Mouse (Mus musculus) heart, postnatal 14 days (tissue): ENCODE measurements around the gene Lhfp. TPM values are rescaled to one million over a fixed set of nuclear protein-coding genes. Genes with fewer than 3 reads are reported as not detected.
"Not testable (repeated sequence)": the region's sequence is repeated elsewhere in the genome, so short reads cannot be mapped to it uniquely, and the experiment has no call there.

ENCODE experiments used
- DNase-seq, 2 experiments: peaks; one replicate each; pipeline ENCODE4 v3.0.0; 2021 to 2022
- intact Hi-C: fragments of 180-260 bp; cut with DNase I; formaldehyde crosslinking; loops from one replicate; pipeline ENCODE4 v1.15.1; 2025
- total RNA-seq, 2 experiments: library from RNA; stranded (reverse); gene quantifications; 2 replicates each; pipeline ENCODE4 v1.2.3; 2021

The Lhfp gene
- total RNA-seq, 2 experiments from 2014 or later = 65.2 to 73.9 TPM

GRCm38 (mm10) chr3:53084806-53085205 lies 43.5 kb downstream of the Lhfp start:
- intact Hi-C loops = loop anchor here (5.0 kb wide), 1 partner anchor 43 kb away; the partner anchor contains the start of gene Lhfp
- no peak for DNase-seq

DNA sequence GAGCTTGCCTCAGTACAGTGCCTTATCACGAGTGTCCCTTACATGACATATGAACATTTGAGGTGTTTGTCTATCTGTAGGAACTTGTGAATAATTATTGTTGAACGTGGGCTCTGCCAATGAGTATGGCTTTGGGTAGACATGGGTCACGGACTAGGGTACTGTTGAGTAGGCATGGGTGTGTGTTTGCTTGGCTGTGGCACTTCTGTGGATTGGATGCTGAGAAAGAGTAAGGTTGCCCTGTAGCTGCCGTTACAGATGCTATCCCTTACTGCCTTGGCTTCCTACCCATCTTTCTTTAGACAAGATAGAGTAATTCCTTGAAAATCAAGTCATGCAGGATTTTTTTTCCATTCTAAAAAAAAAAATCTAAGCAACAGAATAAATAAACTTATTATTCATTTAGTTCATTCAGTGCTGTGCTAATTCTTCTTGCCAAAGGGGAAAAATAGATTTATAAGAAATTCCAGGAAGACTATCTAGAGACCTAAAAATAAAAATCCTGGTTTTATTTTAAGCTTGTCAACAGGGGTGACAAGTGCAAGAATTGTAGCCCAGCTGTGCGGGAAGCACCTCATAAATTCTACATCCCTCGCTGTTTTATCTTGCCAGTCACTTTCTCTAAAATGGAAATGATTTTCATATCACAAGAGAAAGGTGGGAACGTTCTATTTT lies 45.3 kb downstream of the Lhfp start:
- no peak for DNase-seq
- intact Hi-C loops = no loop called here

DNA sequence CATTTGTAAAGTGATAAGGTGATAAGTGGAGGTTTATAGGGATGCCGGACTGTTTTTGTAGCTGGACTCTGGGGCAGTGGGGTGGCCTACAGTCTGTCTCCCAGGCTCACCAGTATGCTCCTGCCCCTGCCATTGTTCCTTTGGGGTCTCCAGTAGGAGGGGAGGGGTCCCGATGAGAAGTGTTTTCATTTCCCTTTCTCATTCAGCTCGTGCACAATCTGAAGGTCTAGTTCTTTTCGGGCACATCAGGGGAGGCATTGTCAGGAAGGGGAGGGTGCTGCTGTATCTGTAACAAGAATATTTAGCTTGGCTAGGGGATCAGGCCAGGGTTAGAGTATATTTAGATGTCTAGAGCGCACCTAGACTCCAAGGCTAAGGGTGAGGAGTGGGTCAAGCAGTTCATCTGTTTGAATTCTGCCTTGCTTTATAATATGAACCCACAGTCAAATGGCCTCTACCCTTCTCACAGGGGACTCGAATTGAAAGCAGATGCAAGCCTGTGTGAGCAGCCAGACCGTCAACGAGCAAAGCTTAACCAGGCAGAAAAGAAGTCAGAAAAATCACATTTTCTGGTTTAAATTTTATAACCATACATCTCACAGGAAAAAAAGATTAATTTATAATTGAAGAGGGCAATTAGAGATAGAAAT lies 46.0 kb downstream of the Lhfp start:
- no peak for DNase-seq
- intact Hi-C loops = no loop called here

- intact Hi-C loops = no loop called here
- no peak for DNase-seq
Measured at GRCm38 (mm10) chr3:53089921-53090320, 48.6 kb downstream of the Lhfp start.

DNA sequence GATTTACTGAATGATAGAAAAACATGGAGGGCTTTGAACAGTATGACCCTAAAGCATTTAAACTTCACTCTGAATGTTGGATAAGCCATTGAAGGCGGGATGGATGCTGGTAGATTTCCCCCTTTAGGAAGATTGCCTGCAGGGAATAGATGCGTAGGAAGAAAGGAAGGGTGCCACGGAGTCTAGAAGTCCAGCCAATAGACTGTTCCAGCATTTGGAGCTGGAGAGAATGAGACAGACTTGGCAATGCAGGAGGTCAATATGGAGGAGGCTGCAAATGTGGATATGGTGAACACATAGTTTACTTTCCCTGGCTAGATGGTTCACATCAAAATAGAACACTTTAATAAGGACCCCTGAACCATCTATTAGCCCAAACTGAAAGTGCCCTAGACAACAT lies 58.9 kb downstream of the Lhfp start:
- intact Hi-C loops = no loop called here
- no peak for DNase-seq

DNA sequence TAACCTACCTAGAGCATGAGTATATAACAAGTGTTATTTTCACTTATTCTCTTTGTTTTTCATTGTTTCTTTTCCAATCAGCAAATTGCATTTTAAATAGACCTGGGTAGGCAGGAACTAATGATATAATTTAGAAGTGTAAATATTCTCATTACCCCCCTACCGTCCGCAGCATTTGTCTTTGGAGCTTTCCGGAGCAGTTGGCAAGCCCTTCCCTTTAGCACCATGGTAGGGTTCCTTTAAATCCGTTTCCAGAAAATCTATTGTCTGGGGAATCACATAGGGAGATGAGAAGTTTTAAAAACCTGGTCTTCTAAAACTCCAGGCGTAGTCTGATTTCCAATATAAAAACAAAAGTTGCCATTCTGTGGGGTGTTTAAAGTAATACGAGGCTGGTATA lies 59.5 kb downstream of the Lhfp start:
- intact Hi-C loops = no loop called here
- DNase-seq = no peak

- no peak for DNase-seq
Measured at GRCm38 (mm10) chr3:53101711-53102110, 60.4 kb downstream of the Lhfp start.

GRCm38 (mm10) chr3:53102131-53102756 lies 60.9 kb downstream of the Lhfp start:
- no peak for DNase-seq
- intact Hi-C loops = no loop called here

More at GRCm38 (mm10) chr3:53101711-53102110, 60.4 kb downstream of the Lhfp start:
- intact Hi-C loops = no loop called here

GRCm38 (mm10) chr3:53102757-53103153 lies 61.4 kb downstream of the Lhfp start:
- intact Hi-C loops = no loop called here
- DNase-seq = no peak

- DNase-seq = no peak
- intact Hi-C loops = no loop called here
Measured at GRCm38 (mm10) chr3:53108594-53109373, 67.5 kb downstream of the Lhfp start.

GRCm38 (mm10) chr3:53109879-53110278 lies 68.6 kb downstream of the Lhfp start:
- DNase-seq = no peak
- intact Hi-C loops = no loop called here

DNA sequence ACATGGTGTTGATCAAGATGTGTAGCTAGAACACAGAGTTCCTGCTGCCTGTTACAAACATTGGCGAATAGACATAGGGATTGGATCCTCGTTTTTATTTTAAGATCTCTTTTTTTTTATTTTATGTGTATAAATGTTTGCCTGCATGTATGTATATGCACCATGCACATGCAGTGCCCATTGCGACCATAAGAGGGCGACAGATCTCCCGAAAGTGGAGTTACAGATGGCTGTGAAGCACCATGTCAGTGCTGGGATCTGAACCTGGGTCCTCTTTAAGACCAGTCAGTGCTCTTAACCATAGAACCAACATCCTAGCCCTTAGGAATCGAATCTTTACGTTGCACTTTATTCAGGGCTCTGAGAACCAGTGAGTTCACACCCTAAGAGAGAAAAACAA lies 70.7 kb downstream of the Lhfp start:
- intact Hi-C loops = no loop called here
- DNase-seq = no peak

DNA sequence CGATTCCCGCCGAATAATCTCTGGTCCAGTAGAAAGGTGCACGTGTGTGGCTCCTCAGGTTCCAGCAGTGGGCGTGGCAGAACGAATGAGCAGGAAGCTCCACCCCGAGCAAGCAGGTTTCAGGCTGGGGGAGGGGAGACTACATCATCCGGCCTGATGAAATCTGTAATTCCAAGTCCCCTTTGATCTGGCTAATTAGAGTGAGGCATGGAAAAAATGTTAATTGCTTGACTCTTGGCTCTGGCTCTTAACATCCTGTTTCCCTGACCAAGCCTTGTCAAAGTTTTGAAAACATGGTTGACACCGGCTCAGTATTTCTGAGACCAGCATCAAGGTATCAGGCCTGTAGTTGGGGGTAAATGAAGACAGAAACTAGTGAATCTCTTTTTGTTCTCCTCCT lies 77.4 kb downstream of the Lhfp start:
- intact Hi-C loops, DNase-seq: not testable (repeated sequence)

DNA sequence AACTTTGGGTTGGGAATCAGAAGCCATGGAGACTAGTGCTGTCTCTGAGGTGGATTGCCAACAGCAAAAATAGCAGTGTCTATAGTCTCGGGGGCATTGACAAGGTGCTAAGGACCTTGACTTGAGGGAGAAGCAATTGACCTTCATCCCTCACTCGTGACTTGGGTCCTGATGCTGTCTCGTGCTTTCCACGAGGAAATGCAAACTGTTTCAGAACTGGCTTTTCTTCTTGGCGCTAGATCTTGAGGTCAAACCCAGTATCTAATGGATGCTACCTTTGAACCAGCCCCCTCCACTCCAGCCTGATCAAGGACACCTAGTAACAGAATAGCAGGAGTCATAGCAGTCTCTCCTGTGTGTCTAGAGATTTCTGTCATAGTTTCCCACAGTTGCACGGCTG lies 78.7 kb downstream of the Lhfp start:
- intact Hi-C loops = no loop called here
- DNase-seq = no peak

- no peak for DNase-seq
- intact Hi-C loops = no loop called here
Measured at GRCm38 (mm10) chr3:53125495-53125894, 84.2 kb downstream of the Lhfp start.

DNA sequence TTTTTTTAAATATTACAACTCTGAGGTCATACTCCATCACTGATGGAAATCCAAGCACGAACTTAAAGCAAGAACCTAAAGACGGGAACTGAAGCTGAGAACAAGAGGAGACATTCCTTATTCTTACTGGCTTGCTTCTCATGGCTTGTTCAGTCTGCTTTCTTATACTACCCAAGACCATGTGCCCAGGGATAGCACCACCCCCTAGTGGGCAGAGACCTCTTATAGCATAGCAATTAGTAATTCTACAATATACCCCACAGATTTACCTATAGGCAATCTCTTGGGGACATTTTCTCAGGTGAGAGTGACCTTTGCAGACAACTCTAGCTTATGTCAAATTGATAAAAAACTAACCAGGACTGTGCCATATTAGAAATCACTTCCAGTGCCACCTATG lies 97.5 kb downstream of the Lhfp start:
- peak in 1 of 2 experiments; percentile 12 for DNase-seq
- intact Hi-C loops = no loop called here

DNA sequence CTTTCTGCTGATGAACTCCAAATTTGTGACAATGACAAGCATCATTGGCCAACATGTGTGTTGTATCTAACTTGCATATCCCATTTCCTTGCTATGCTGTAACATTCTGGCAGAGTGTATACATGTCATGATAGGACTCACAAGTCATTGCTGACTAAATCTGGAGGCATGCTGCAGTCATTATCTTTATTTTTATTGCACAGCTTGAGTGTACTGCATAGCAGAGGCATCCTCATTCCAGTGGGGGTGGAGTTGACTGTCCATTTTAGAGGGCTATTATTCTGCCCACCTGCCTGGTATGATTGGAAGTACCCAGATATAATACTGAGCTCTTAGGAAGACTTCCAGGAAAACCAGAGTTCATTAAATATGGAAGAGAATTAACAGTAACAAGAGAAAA lies 97.9 kb downstream of the Lhfp start:
- DNase-seq = no peak
- intact Hi-C loops = no loop called here

GRCm38 (mm10) chr3:53139642-53140041 lies 98.3 kb downstream of the Lhfp start:
- intact Hi-C loops = loop anchor here (10.0 kb wide), 1 partner anchor 105 kb away; no protein-coding TSS in a partner anchor
- no peak for DNase-seq

GRCm38 (mm10) chr3:53142528-53142927 lies 101.2 kb downstream of the Lhfp start:
- intact Hi-C loops = loop anchor here (10.0 kb wide), 1 partner anchor 108 kb away; no protein-coding TSS in a partner anchor
- peak; percentile 11 to 17 for DNase-seq

DNA sequence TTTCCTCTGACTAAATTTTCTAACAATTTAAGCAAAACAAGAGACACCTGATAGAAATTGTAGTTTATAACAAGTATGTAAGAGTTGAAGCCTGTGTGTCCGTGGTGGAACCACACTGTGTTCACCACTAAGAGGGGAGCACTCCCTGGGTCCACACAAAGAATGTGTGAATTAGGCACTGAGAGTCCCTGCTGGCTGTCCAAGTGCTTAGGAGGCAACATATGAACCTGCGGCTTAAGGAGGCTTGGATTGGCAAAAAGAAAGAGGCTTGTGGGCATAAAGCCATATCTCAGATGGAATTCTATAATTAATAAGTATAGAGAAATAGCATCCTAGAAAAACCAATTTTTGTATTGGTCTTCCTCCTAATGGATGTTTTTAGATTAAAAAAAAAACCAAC lies 104.2 kb downstream of the Lhfp start:
- intact Hi-C loops = loop anchor here (10.0 kb wide), 1 partner anchor 111 kb away; no protein-coding TSS in a partner anchor
- DNase-seq = no peak

- DNase-seq = no peak
- intact Hi-C loops = loop anchor here (10.0 kb wide), 1 partner anchor 111 kb away; no protein-coding TSS in a partner anchor
Measured at GRCm38 (mm10) chr3:53145946-53146345, 104.6 kb downstream of the Lhfp start.
